Mouse (Mus musculus) hematopoietic stem cell, adult 5-6 weeks (primary cell): ENCODE results near the gene Gimd1. TPM values are rescaled to one million over a fixed set of nuclear protein-coding genes. Genes with fewer than 3 reads are reported as not detected.
A peak's percentile ranks its signal among the peaks of the same experiment; 100 is the strongest.

Source experiments
- ATAC-seq, 2 experiments: fragments of 125-278 bp in 1 of 2; replicated peaks in 1 of 2; 2 replicates each; pipeline ENCODE4 v1.8.0; 2016 to 2017; ENCODE audit warnings: inconsistent platforms in 2 of 2, mild to moderate bottlenecking in 2 of 2, moderate number of reproducible peaks in 2 of 2, low read depth in 1 of 2, moderate TSS enrichment in 1 of 2; ENCODE audit not compliant: low FRiP score in 2 of 2, poor library complexity in 2 of 2, severe bottlenecking in 2 of 2, insufficient read depth in 1 of 2, low TSS enrichment in 1 of 2
- total RNA-seq: library from RNA; stranded (forward); fragments of 172-1452, 232-1000 nt; gene quantifications from 2 replicates; pipeline ENCODE4 v1.2.3, GENCODE M21; 2017

Gene Gimd1
- total RNA-seq, 1 experiment from 2014 or later: not detected

DNA sequence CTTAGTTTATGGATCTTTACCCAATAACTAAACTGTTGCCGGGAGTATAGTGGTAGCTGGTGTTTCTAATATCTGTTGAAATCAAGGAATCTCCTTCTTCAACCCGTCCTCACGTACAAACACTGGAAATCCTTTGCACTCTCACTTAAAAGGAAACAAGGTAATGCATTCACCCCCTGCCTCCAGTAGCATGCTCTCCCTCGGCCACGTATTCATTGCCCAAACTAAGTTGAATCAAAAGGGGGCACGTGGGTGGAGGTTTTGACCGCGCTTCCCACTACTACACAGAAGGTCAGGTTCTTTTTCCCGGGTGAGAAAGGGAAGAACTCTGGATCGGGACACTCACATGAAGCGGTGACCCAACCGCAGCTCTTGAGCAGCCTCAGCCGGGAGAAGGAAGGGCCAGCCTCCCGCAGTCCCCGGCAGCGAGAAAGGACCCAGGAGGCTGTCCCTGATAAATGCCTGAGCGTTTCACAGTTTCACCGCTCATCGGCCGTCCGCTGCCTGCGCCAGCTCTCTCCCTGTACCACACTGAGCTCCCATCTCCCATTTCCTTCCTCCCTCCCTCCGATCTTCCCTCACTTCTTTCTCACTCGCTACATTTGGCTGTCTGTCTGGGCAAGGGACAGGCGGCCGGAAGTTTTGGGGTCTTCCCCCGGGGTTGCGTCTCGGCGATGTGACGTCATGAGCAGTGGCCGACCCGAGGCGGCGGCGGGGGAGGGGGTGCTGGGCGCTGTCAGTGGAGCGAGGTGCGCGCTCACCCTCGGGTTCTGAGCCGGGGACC lies 54.0 kb downstream of the Gimd1 start, which contains the start of gene Tbck:
Tbck (plus strand) TSS at position 698 of the 784 bp plus-strand sequence.
- ATAC-seq: peak; percentile 94 to 95

- no peak for ATAC-seq
Observed at GRCm38 (mm10) chr3:132684231-132684928, 54.8 kb downstream of the Gimd1 start, which contains the start of gene Aimp1. Gene Aimp1, minus strand, starts transcription at chr3:132684370.

Other genes with a start within 250 kb of the Gimd1 start
- 23.3 and 29.0 TPM in 2 replicates for gene Tbck, start 54.3 kb downstream of the Gimd1 start, total RNA-seq
- 109 and 114 TPM in 2 replicates for gene Aimp1, start 54.5 kb downstream of the Gimd1 start, total RNA-seq